Mouse (Mus musculus): ENCODE measurements around the gene Ces3a. TPM values are rescaled to one million over a fixed set of nuclear protein-coding genes. Genes with fewer than 3 reads are reported as not detected.
"Not testable (repeated sequence)": the region's sequence is repeated elsewhere in the genome, so short reads cannot be mapped to it uniquely, and the experiment has no call there.

Gene Ces3a
- polyA plus RNA-seq, 1 experiment, result 0.13 TPM

DNA sequence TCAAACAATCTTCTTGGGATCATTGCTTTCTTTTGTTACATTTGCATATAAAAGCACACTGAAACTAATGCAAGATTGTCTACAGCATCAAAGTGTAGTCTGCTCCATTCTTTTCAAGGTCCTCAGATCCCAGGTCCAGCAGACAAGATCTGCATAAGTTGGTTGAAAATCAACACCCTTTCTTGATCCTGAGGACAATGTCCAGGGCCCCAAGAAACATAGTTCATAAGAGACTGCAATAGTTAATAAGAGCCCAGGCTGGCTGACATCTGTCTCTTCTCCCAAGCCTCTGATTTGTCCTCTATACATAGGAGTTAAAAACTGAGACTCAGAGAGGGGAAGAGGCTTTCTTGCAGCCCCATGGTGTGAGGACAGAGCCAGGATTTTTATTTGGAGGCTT is 20.6 kb downstream of the Ces3a start:
- no peaks in the 10 kb centered on the region for H3K27me3 ChIP-seq (ENCODE audit: control insufficient read depth, insufficient read depth, low read length)
- H3K4me1 ChIP-seq (replicated peaks; ENCODE audit: control insufficient read depth, insufficient read depth, low read length), result no peaks in the 10 kb centered on the region
- DNase-seq, result no peak
- H3K36me3 ChIP-seq (ENCODE audit: control insufficient read depth, insufficient read depth, low read length), result no peaks in the 10 kb centered on the region
- H3K27ac ChIP-seq (ENCODE audit: control insufficient read depth, insufficient read depth, low read length), result no peak overlapping the region
- TF ChIP-seq CTCF (IDR thresholded peaks at IDR 0.05; ENCODE audit: borderline replicate concordance, control insufficient read depth, extremely low read depth, insufficient read depth, low read length, poor library complexity) (no peak), POLR2A (IDR thresholded peaks at IDR 0.05; ENCODE audit: control insufficient read depth, extremely low read depth, insufficient read depth, low read length, poor library complexity) (no peak)
- H3K4me3 ChIP-seq (ENCODE audit: control insufficient read depth, insufficient read depth, low read length), result no peak overlapping the region

- Histone ChIP-seq H3K4me3 (ENCODE audit: control insufficient read depth, insufficient read depth, low read length) (no peak overlapping the region), H3K27ac (ENCODE audit: control insufficient read depth, insufficient read depth, low read length) (no peak overlapping the region), H3K27me3 (ENCODE audit: control insufficient read depth, insufficient read depth, low read length) (no peaks in the 10 kb centered on the region), H3K36me3 (ENCODE audit: control insufficient read depth, insufficient read depth, low read length) (no peaks in the 10 kb centered on the region), H3K4me1 (replicated peaks; ENCODE audit: control insufficient read depth, insufficient read depth, low read length) (no peaks in the 10 kb centered on the region)
- 94% methylated on average over 4 of the region's 4 CpGs for WGBS
- no peak for TF ChIP-seq CTCF (IDR thresholded peaks at IDR 0.05; ENCODE audit: borderline replicate concordance, control insufficient read depth, extremely low read depth, insufficient read depth, low read length, poor library complexity)
- TF ChIP-seq POLR2A (IDR thresholded peaks at IDR 0.05; ENCODE audit: control insufficient read depth, extremely low read depth, insufficient read depth, low read length, poor library complexity), result no peak
- DNase-seq, result no peak
Measured at GRCm38 (mm10) chr8:105076601-105077000, 28.2 kb downstream of the Ces3a start.

DNA sequence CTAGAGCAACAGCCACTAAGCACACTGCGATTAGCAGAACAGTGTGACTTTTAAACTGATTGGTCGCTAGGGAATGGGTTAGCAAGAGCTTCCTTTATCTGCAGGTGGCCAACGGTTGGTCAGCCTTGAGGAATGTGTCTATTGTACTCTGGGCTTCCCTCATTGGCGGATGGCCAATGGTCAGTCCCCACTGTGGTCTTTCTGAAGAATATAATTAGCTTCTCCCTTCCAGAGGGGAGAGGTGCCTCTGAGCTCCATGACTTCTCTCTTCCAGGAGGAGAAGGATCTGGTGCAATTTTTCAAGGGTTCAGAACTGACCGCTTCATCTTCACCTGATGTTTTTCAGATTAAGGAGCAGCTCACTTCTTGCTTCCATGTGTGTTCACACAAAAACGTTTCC is 28.7 kb downstream of the Ces3a start:
- 74% methylated on average over 6 of the region's 6 CpGs for WGBS
- Histone ChIP-seq H3K4me3 (ENCODE audit: control insufficient read depth, insufficient read depth, low read length) (no peak overlapping the region), H3K36me3 (ENCODE audit: control insufficient read depth, insufficient read depth, low read length) (no peaks in the 10 kb centered on the region), H3K27me3 (ENCODE audit: control insufficient read depth, insufficient read depth, low read length) (no peaks in the 10 kb centered on the region), H3K27ac (ENCODE audit: control insufficient read depth, insufficient read depth, low read length) (no peak overlapping the region), H3K4me1 (replicated peaks; ENCODE audit: control insufficient read depth, insufficient read depth, low read length) (no peaks in the 10 kb centered on the region)
- no peak for TF ChIP-seq POLR2A (IDR thresholded peaks at IDR 0.05; ENCODE audit: control insufficient read depth, extremely low read depth, insufficient read depth, low read length, poor library complexity)
- TF ChIP-seq CTCF (IDR thresholded peaks at IDR 0.05; ENCODE audit: borderline replicate concordance, control insufficient read depth, extremely low read depth, insufficient read depth, low read length, poor library complexity), result no peak
- no peak for DNase-seq

DNA sequence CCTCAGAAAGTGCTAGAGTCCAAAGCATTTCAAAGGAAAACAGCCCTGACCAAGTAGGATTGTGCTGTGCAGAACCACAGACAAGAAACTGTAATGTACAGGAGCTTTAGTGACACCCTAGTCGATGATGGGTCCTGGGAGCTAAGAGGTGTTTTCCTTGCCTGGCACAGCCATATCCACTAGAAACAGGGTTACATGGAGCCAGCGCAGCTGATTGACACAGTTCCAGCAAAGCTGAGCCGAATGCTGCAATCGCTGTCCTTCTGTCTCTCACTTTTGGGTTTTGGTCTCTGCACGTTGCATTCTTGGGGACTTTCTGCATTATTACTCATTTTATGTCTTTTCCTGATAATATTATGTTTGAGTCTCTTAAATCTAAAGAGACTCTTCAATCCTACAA is 30.2 kb downstream of the Ces3a start:
- Histone ChIP-seq H3K4me3 (ENCODE audit: control insufficient read depth, insufficient read depth, low read length) (no peak overlapping the region), H3K27ac (ENCODE audit: control insufficient read depth, insufficient read depth, low read length) (no peak overlapping the region), H3K4me1 (replicated peaks; ENCODE audit: control insufficient read depth, insufficient read depth, low read length) (no peaks in the 10 kb centered on the region), H3K36me3 (ENCODE audit: control insufficient read depth, insufficient read depth, low read length) (no peaks in the 10 kb centered on the region), H3K27me3 (ENCODE audit: control insufficient read depth, insufficient read depth, low read length) (no peaks in the 10 kb centered on the region)
- no peak for TF ChIP-seq POLR2A (IDR thresholded peaks at IDR 0.05; ENCODE audit: control insufficient read depth, extremely low read depth, insufficient read depth, low read length, poor library complexity)
- no peak for TF ChIP-seq CTCF (IDR thresholded peaks at IDR 0.05; ENCODE audit: borderline replicate concordance, control insufficient read depth, extremely low read depth, insufficient read depth, low read length, poor library complexity)
- DNase-seq, result no peak
- 93% methylated on average over 5 of the region's 5 CpGs for WGBS

GRCm38 (mm10) chr8:105080814-105081336 is 32.5 kb downstream of the Ces3a start:
- no peak for TF ChIP-seq POLR2A (IDR thresholded peaks at IDR 0.05; ENCODE audit: control insufficient read depth, extremely low read depth, insufficient read depth, low read length, poor library complexity)
- no peak for TF ChIP-seq CTCF (IDR thresholded peaks at IDR 0.05; ENCODE audit: borderline replicate concordance, control insufficient read depth, extremely low read depth, insufficient read depth, low read length, poor library complexity)
- no peak for DNase-seq
- H3K36me3 ChIP-seq (ENCODE audit: control insufficient read depth, insufficient read depth, low read length), result no peaks in the 10 kb centered on the region
- H3K4me3 ChIP-seq (ENCODE audit: control insufficient read depth, insufficient read depth, low read length), result no peak overlapping the region
- no peaks in the 10 kb centered on the region for H3K4me1 ChIP-seq (replicated peaks; ENCODE audit: control insufficient read depth, insufficient read depth, low read length)
- 72% methylated on average over 5 of the region's 5 CpGs for whole genome bisulfite sequencing
- H3K27me3 ChIP-seq (ENCODE audit: control insufficient read depth, insufficient read depth, low read length), result no peaks in the 10 kb centered on the region
- H3K27ac ChIP-seq (ENCODE audit: control insufficient read depth, insufficient read depth, low read length), result no peak overlapping the region

GRCm38 (mm10) chr8:105083449-105084050 is 35.1 kb downstream of the Ces3a start, which contains the start of gene Ces3b:
Gene Ces3b (plus strand): TSS chr8:105083753.
- Histone ChIP-seq H3K36me3 (ENCODE audit: control insufficient read depth, insufficient read depth, low read length) (no peaks in the 10 kb centered on the region), H3K4me1 (replicated peaks; ENCODE audit: control insufficient read depth, insufficient read depth, low read length) (no peaks in the 10 kb centered on the region), H3K4me3 (ENCODE audit: control insufficient read depth, insufficient read depth, low read length) (no peak within 1 kb of the TSS), H3K27ac (ENCODE audit: control insufficient read depth, insufficient read depth, low read length) (no peak within 1 kb of the TSS), H3K27me3 (ENCODE audit: control insufficient read depth, insufficient read depth, low read length) (no peaks in the 10 kb centered on the region)
- WGBS, result 78% methylated on average over 7 of the region's 7 CpGs
- TF ChIP-seq POLR2A (IDR thresholded peaks at IDR 0.05; ENCODE audit: control insufficient read depth, extremely low read depth, insufficient read depth, low read length, poor library complexity), result no peak
- TF ChIP-seq CTCF (IDR thresholded peaks at IDR 0.05; ENCODE audit: borderline replicate concordance, control insufficient read depth, extremely low read depth, insufficient read depth, low read length, poor library complexity), result no peak
- no peak for DNase-seq

DNA sequence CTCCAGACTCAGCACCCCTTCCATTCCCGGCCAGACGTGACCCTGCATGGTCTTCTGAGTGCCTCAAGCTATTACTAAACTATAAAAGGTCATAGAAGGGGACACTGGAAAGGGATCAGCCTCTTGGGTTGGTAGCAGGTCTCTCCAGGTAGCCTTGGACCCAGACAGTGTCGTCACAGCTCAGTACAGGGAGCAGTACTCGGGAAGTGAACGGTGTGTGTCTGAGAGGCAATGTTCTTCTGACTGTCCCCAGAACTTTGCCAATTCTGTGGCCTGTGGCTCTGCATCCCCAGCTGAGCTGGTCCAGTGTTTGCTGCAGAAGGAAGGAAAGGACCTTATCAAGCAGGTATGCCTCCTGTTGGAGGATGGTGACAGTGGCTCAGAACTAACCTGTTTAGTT is 39.8 kb downstream of the Ces3a start:
- not testable (repeated sequence) for H3K36me3 ChIP-seq (ENCODE audit: control insufficient read depth, insufficient read depth, low read length); H3K27ac ChIP-seq (ENCODE audit: control insufficient read depth, insufficient read depth, low read length); H3K4me3 ChIP-seq (ENCODE audit: control insufficient read depth, insufficient read depth, low read length); DNase-seq; H3K4me1 ChIP-seq (replicated peaks; ENCODE audit: control insufficient read depth, insufficient read depth, low read length); H3K27me3 ChIP-seq (ENCODE audit: control insufficient read depth, insufficient read depth, low read length)
- WGBS, result 89% methylated on average over 5 of the region's 5 CpGs

Measured in thymus, adult 2 months (tissue).